Mouse (Mus musculus): ENCODE measurements at regions not wholly inside any gene's neighbourhood (a gene's known extent, or its start where the extent isn't known, plus 50 kb on each side); places are given as distances from the start of the nearest gene placed in this dataset.

- DNase-seq (ENCODE audit: low spot score), result no peak
Measured at GRCm38 (mm10) chr2:64706646-64707177, 318.1 kb downstream of the Grb14 start.

GRCm38 (mm10) chr2:64695974-64696373, 328.8 kb downstream of the Grb14 start:
- DNase-seq (ENCODE audit: low spot score), result no peak

GRCm38 (mm10) chr2:64691444-64691843, 333.3 kb downstream of the Grb14 start:
- DNase-seq (ENCODE audit: low spot score), result no peak

- DNase-seq (ENCODE audit: low spot score), result no peak
Measured at GRCm38 (mm10) chr2:64690996-64691395, 333.8 kb downstream of the Grb14 start.

GRCm38 (mm10) chr2:64686781-64687180, 338.0 kb downstream of the Grb14 start:
- DNase-seq (ENCODE audit: low spot score), result no peak

- no peak for DNase-seq (ENCODE audit: low spot score)
Measured at GRCm38 (mm10) chr2:64649614-64650013, 375.2 kb downstream of the Grb14 start.

GRCm38 (mm10) chr2:64616931-64617330, 407.9 kb downstream of the Grb14 start:
- no peak for DNase-seq (ENCODE audit: low spot score)

GRCm38 (mm10) chr2:64606864-64607263, 417.9 kb downstream of the Grb14 start:
- DNase-seq (ENCODE audit: low spot score), result no peak

GRCm38 (mm10) chr2:64582258-64582657, 442.5 kb downstream of the Grb14 start:
- DNase-seq (ENCODE audit: low spot score), result no peak

- no peak for DNase-seq (ENCODE audit: low spot score)
Measured at GRCm38 (mm10) chr2:64536032-64536431, 438.2 kb upstream of the Fign start.

- no peak for DNase-seq (ENCODE audit: low spot score)
Measured at GRCm38 (mm10) chr2:64535351-64535851, 437.6 kb upstream of the Fign start.

- no peak for DNase-seq (ENCODE audit: low spot score)
Measured at GRCm38 (mm10) chr2:64534869-64535268, 437.0 kb upstream of the Fign start.

GRCm38 (mm10) chr2:64534344-64534743, 436.5 kb upstream of the Fign start:
- DNase-seq (ENCODE audit: low spot score), result no peak

GRCm38 (mm10) chr2:64522722-64523121, 424.9 kb upstream of the Fign start:
- no peak for DNase-seq (ENCODE audit: low spot score)

- DNase-seq (ENCODE audit: low spot score), result no peak
Measured at GRCm38 (mm10) chr2:64522233-64522632, 424.4 kb upstream of the Fign start.

GRCm38 (mm10) chr2:64495725-64496124, 397.9 kb upstream of the Fign start:
- DNase-seq (ENCODE audit: low spot score), result no peak

GRCm38 (mm10) chr2:64466412-64466970, 368.7 kb upstream of the Fign start:
- DNase-seq (ENCODE audit: low spot score), result no peak

- DNase-seq (ENCODE audit: low spot score), result no peak
Measured at GRCm38 (mm10) chr2:64462466-64463114, 364.8 kb upstream of the Fign start.

- DNase-seq (ENCODE audit: low spot score), result no peak
Measured at GRCm38 (mm10) chr2:64462041-64462440, 364.2 kb upstream of the Fign start.

GRCm38 (mm10) chr2:64461636-64462035, 363.8 kb upstream of the Fign start:
- no peak for DNase-seq (ENCODE audit: low spot score)

- peak; percentile 80 for DNase-seq (ENCODE audit: low spot score)
Measured at GRCm38 (mm10) chr2:64458171-64458570, 360.3 kb upstream of the Fign start.

GRCm38 (mm10) chr2:64452690-64453089, 354.9 kb upstream of the Fign start:
- no peak for DNase-seq (ENCODE audit: low spot score)

- DNase-seq (ENCODE audit: low spot score), result peak; percentile 47
Measured at GRCm38 (mm10) chr2:64451614-64452317, 353.9 kb upstream of the Fign start.

All from embryo, embryonic 10 days (tissue).